Mouse (Mus musculus) CH12F3 (cell line): ENCODE measurements around the gene Peli2.

ENCODE experiments used
- in situ Hi-C: fragments of 300-500 bp; cut with MboI; formaldehyde crosslinking; loops from 2 replicates; pipeline ENCODE4 v1.14.3; 2020; ENCODE audit warnings: low sequenced_read_pairs

Gene Peli2

GRCm38 (mm10) chr14:48211526-48211925, 90.9 kb downstream of the Peli2 start:
- in situ Hi-C loops = no loop called here

- in situ Hi-C loops = no loop called here
These were observed 92.2 kb downstream of the Peli2 start for GRCm38 (mm10) chr14:48212839-48213238.

GRCm38 (mm10) chr14:48213593-48213992, 93.0 kb downstream of the Peli2 start:
- in situ Hi-C loops = no loop called here

GRCm38 (mm10) chr14:48222051-48222450, 101.4 kb downstream of the Peli2 start:
- in situ Hi-C loops = no loop called here

- in situ Hi-C loops = no loop called here
These were observed 102.1 kb downstream of the Peli2 start for GRCm38 (mm10) chr14:48222684-48223083.

- in situ Hi-C loops = no loop called here
These were observed 103.6 kb downstream of the Peli2 start for GRCm38 (mm10) chr14:48224203-48224602.

- in situ Hi-C loops = no loop called here
These were observed 104.3 kb downstream of the Peli2 start for GRCm38 (mm10) chr14:48224861-48225300.

GRCm38 (mm10) chr14:48225810-48226446, 105.3 kb downstream of the Peli2 start:
- in situ Hi-C loops = no loop called here

- in situ Hi-C loops = no loop called here
These were observed 106.1 kb downstream of the Peli2 start for GRCm38 (mm10) chr14:48226759-48227158.

- in situ Hi-C loops = no loop called here
These were observed 114.3 kb downstream of the Peli2 start for GRCm38 (mm10) chr14:48234785-48235519.

- in situ Hi-C loops = no loop called here
These were observed 120.7 kb downstream of the Peli2 start for GRCm38 (mm10) chr14:48241335-48241734.

GRCm38 (mm10) chr14:48246236-48246635, 125.6 kb downstream of the Peli2 start:
- in situ Hi-C loops = no loop called here

GRCm38 (mm10) chr14:48246963-48247362, 126.3 kb downstream of the Peli2 start:
- in situ Hi-C loops = no loop called here

GRCm38 (mm10) chr14:48249459-48249858, 128.8 kb downstream of the Peli2 start:
- in situ Hi-C loops = no loop called here

GRCm38 (mm10) chr14:48249909-48250308, 129.3 kb downstream of the Peli2 start:
- in situ Hi-C loops = no loop called here

GRCm38 (mm10) chr14:48251381-48251979, 130.9 kb downstream of the Peli2 start:
- in situ Hi-C loops = no loop called here

GRCm38 (mm10) chr14:48253183-48253582, 132.6 kb downstream of the Peli2 start:
- in situ Hi-C loops = no loop called here

- in situ Hi-C loops = no loop called here
These were observed 134.1 kb downstream of the Peli2 start for GRCm38 (mm10) chr14:48254696-48255095.

- in situ Hi-C loops = no loop called here
These were observed 134.7 kb downstream of the Peli2 start for GRCm38 (mm10) chr14:48255290-48255689.

GRCm38 (mm10) chr14:48257759-48258158, 137.1 kb downstream of the Peli2 start:
- in situ Hi-C loops = no loop called here

- in situ Hi-C loops = no loop called here
These were observed 138.2 kb downstream of the Peli2 start for GRCm38 (mm10) chr14:48258696-48259366.
